7 mouse cellular contexts compared by ENCODE assay signal in the genomic region with DNA sequence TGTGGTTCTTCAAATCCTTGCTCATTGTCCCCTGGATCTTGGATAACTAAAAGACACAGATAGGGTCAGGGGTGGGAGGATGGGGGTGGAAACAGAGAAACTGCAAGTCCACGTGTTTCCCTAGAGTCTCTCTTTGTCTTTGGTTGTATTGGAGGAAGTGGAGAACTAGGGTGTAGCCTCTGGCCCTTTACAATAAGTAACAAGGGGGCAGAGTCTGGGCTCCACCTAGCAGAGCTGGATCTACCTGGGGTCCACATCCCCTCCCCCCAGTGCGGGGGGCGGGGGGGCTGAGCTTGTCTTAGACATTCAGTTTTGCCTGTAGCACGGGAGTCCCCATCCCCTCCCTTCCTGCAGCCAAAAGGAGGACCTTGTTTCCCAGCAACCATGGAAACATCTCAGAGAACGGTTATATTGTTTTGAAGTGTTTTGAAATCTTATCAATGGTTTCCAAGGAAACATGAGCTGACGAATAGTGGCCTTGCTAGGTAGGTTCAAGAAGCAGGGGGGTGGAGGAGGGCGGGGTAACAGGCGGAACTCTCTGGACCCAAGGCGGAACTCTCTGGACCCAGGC.
DNase-seq lines count a peak whose midpoint lies in the region; ATAC-seq and TF ChIP-seq lines count a peak whose summit lies in the region.

No protein-coding gene starts in this region.

- no peak for TF ChIP-seq CTCF in stomach, postnatal 0 days (IDR thresholded peaks at IDR 0.05; ENCODE audit: low read depth)

- intact Hi-C loops in heart, postnatal 10 days (cut with DNase I), result loop anchor here (2.0 kb wide), 1 partner anchor 43 kb away; no protein-coding TSS in a partner anchor

- no peaks in the 10 kb centered on the region for H3K36me3 ChIP-seq in embryonic facial prominence, embryonic 10.5 days (replicated peaks)
- no peaks in the 10 kb centered on the region for H3K36me3 ChIP-seq in lung, embryonic 15.5 days
- no peaks in the 10 kb centered on the region for H3K36me3 ChIP-seq in stomach, postnatal 0 days (ENCODE audit: control insufficient read depth, insufficient read depth, low read length)

- H3K27me3 ChIP-seq in embryonic facial prominence, embryonic 10.5 days (replicated peaks; ENCODE audit: low read depth, poor library complexity, severe bottlenecking), result no peaks in the 10 kb centered on the region
- H3K27me3 ChIP-seq in lung, embryonic 15.5 days, result no peaks in the 10 kb centered on the region
- no peaks in the 10 kb centered on the region for H3K27me3 ChIP-seq in stomach, postnatal 0 days (ENCODE audit: control insufficient read depth, insufficient read depth, low read length)

- 0 out of 2 replicates have a peak overlapping the region, but pooled peaks have one; percentile 14 for H3K4me3 ChIP-seq in embryonic facial prominence, embryonic 10.5 days
- no peak overlapping the region for H3K4me3 ChIP-seq in lung, embryonic 15.5 days
- H3K4me3 ChIP-seq in stomach, postnatal 0 days (ENCODE audit: low read depth, low read length), result no peak overlapping the region

- no peak overlapping the region for H3K9ac ChIP-seq in lung, embryonic 15.5 days
- H3K9ac ChIP-seq in stomach, postnatal 0 days (ENCODE audit: low read length), result no peak overlapping the region

- no peak for TF ChIP-seq EP300 in stomach, postnatal 0 days (optimal IDR thresholded peaks at IDR 0.05)

- no peaks in the 10 kb centered on the region for H3K9me3 ChIP-seq in embryonic facial prominence, embryonic 10.5 days
- H3K9me3 ChIP-seq in lung, embryonic 15.5 days, result no peaks in the 10 kb centered on the region
- H3K9me3 ChIP-seq in stomach, postnatal 0 days (ENCODE audit: control insufficient read depth, low read length), result no peaks in the 10 kb centered on the region

- 23% methylated on average over 9 of the region's 9 CpGs for WGBS in embryonic facial prominence, embryonic 10.5 days
- 7% methylated on average over 9 of the region's 9 CpGs for WGBS in lung, embryonic 15.5 days
- 8% methylated on average over 9 of the region's 9 CpGs for WGBS in stomach, postnatal 0 days

- H3K27ac ChIP-seq in embryonic facial prominence, embryonic 10.5 days (replicated peaks), result peak overlapping the region; percentile 75
- peak overlapping the region; percentile 48; the same call in 1 of the 2 replicates for H3K27ac ChIP-seq in lung, embryonic 15.5 days
- no peak overlapping the region; the same call in 1 of the 2 replicates for H3K27ac ChIP-seq in stomach, postnatal 0 days (replicated peaks)

- peak overlapping the region; percentile 36 for H3K4me2 ChIP-seq in lung, embryonic 15.5 days
- H3K4me2 ChIP-seq in stomach, postnatal 0 days (replicated peaks; ENCODE audit: low read depth), result peak overlapping the region; percentile 23; the same call in 1 of the 2 replicates

- peak; percentile 52 for ATAC-seq in activated CD4-positive, CD25-positive, alpha-beta regulatory T cell, adult 4 months
- peak; percentile 67 for ATAC-seq in lung, embryonic 15.5 days (ENCODE audit: borderline replicate concordance, extremely low read depth, low FRiP score, low TSS enrichment)
- ATAC-seq in stomach, postnatal 0 days (ENCODE audit: low FRiP score, low TSS enrichment), result peak; percentile 94

- DNase-seq in embryonic facial prominence, embryonic 10.5 days (ENCODE audit: low spot score), result peak; percentile 65
- DNase-seq in heart, postnatal 10 days, result peak; percentile 66 to 71
- DNase-seq in stomach, postnatal 0 days (ENCODE audit: low spot score), result peak; percentile 88
- no peak for DNase-seq in right cerebral cortex, adult 18-20 months
- no peak for DNase-seq in cerebellum, adult 11 months

- H3K4me1 ChIP-seq in embryonic facial prominence, embryonic 10.5 days, result peaks cover 31% of the 10 kb centered on the region
- peaks cover 14% of the 10 kb centered on the region for H3K4me1 ChIP-seq in lung, embryonic 15.5 days
- peaks cover 5% of the 10 kb centered on the region; the same call in 1 of the 2 replicates for H3K4me1 ChIP-seq in stomach, postnatal 0 days (replicated peaks; ENCODE audit: control insufficient read depth, insufficient read depth)

Comparison
In these comparisons a context has a peak if more than half of its experiments do, and no peak if none do; other contexts are left out.
1. DNase-seq: peak in embryonic facial prominence, embryonic 10.5 days (single experiment), heart, postnatal 10 days (2 of 2) and stomach, postnatal 0 days (single experiment); none in right cerebral cortex, adult 18-20 months (single experiment) and cerebellum, adult 11 months (single experiment).
2. Peak in every context shown above with its lines, with median percentiles within 50 percentile points of each other: ATAC-seq.